Mouse (Mus musculus) testis, adult 10 weeks (tissue): ENCODE measurements around the gene Ywhae. TPM values are rescaled to one million over a fixed set of nuclear protein-coding genes. Genes with fewer than 3 reads are reported as not detected.

ENCODE experiments used
- polyA plus RNA-seq: library from polyadenylated mRNA; stranded (reverse); fragments of 350-450 nt; fragmentation: Illumina TruSeq; extraction: RNeasy Lipid Tissue Mini Kit (QIAGEN cat#74804); gene quantifications from one replicate; pipeline ENCODE4 v1.2.3, GENCODE M21; 2014; ENCODE audit warnings: low read depth, low replicate concordance

Ywhae gene
- 1,124 TPM for polyA plus RNA-seq

DNA sequence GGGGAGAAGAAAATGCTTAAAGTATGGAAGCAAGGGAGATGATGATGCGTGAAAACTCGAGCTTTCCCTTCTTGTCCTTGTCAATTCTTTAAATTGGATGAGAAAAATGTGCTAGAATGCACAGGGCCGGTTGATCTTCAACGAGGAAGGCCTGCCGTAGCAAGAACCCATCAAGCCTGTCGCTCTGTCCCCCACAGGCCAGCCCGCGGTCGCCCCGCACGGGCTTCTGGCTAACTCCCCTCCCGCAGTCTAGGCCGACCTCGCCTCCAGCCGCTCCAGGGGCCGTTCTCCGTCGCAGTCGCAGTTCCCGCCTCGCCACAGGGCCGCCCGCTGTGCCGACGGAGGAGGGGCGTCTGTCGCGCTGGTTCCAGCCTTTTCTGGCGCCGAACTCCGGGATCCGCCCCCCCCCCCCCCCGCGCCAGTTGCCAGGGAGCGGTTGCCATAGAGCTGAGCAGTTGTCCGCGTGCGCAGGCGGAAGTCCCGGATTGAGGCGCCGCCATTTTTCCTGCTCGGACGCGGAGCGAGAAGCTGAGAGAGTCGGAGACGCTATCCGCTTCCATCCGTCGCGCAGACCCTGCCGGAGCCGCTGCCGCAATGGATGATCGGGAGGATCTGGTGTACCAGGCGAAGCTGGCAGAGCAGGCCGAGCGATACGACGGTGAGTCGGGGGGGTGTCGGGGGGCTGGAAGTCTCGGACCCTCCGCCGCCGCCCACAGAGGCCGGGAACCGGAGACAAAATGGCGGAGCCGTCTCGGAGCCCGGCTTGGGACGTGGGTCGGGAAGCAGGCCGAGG, at the start of gene Ywhae:
Gene Ywhae, plus strand, starts transcription at position 436 of the 793 bp plus-strand sequence.

GRCm38 (mm10) chr11:75796029-75796445, 63.4 kb downstream of the Ywhae start, which contains the start of gene Doc2b:
Gene Doc2b (minus strand): TSS chr11:75796049.

Other genes starting within 250 kb of the Ywhae start
- 35.5 TPM for gene Prpf8, start 246.1 kb upstream of the Ywhae start, polyA plus RNA-seq
- gene Rilp, start 222.8 kb upstream of the Ywhae start, polyA plus RNA-seq = not detected
- gene Scarf1, start 219.3 kb upstream of the Ywhae start, polyA plus RNA-seq = not detected
- 3.3 TPM for gene Slc43a2, start 201.2 kb upstream of the Ywhae start, polyA plus RNA-seq
- gene Pitpna, start 144.8 kb upstream of the Ywhae start, polyA plus RNA-seq = 94.6 TPM
- gene Inpp5k, start 101.9 kb upstream of the Ywhae start, polyA plus RNA-seq = 125 TPM
- gene Myo1c, start 82.4 kb upstream of the Ywhae start, polyA plus RNA-seq = 5.4 TPM
- gene Crk, start 53.6 kb upstream of the Ywhae start, polyA plus RNA-seq = 50.6 TPM
- gene Doc2b, start 63.2 kb downstream of the Ywhae start, polyA plus RNA-seq = 0.74 TPM
- gene Rph3al, start 205.6 kb downstream of the Ywhae start, polyA plus RNA-seq = 0.39 TPM